Mouse (Mus musculus) thymus, postnatal 14 days (tissue): ENCODE measurements at regions not wholly inside any gene's neighbourhood (a gene's known extent, or its start where the extent isn't known, plus 50 kb on each side); places are given as distances from the start of the nearest gene placed in this dataset.
A peak's percentile ranks its signal among the peaks of the same experiment; 100 is the strongest.

Experiments
- DNase-seq: peaks from one replicate; pipeline ENCODE4 v3.0.0; 2021

DNA sequence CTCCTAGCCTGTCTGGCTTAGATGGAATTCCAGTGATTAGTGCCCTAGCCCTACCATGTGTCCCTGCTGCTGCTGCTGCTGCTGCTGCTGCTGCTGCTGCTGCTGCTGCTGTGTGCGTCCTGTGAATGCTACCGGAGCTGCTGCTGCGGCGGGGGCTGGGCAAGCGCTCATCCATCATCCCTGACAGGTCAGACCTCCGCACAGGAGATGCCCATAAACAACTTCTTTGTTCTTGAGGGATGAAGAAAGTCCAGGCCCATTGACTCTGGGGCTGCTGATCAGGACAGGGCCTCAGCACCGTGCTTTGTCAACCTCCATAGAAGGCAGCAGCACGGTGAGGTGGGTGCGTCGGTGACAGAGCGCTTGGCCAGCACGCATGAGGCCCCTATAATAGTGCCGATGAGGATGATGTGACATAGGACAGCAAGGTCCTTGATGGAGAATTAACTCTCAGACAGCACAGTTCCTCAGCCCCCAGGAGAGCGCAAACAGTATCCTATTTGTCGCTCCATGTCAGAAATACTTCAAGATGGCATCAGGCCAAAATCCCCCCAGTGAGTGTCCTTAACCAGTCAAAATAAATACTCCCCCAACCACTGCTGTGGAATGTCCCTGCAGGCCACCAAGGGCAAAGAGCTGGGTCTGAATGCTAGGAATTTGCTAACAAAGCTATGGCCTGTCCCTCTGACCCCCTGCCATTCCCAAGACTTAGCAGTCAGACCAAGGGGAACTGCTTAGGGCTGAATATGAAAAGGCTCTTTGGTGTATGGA is 95.1 kb upstream of the Errfi1 start:
- DNase-seq: no peak

DNA sequence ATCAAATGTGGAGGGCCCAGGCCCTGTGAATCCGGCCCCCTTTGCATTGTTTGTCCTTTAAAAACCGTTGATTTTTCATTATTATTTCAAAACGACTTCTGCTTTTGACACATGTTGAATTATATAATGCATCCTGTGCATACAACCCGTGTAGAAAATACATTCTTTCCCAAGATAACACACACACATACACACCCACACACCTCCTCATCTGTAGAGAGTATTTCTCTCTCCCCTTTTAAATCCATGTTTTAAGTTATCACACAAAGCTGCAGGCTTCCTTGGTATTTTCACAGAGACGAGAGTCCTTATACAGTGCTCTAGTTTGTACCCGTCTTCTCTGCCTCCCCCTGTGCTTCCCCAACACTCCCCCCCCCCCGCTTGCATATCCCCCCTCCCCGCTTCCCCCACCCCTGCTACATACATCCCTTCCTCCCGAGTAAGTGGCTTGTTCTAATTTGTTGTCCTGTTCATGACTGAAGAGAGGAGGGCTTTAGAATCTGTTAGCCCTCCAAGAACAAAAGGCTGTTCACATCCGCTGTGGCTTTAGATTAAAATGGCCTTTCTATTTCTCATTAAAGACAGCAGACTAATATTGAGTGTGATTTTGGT is 95.8 kb upstream of the Errfi1 start:
- DNase-seq: no peak

DNA sequence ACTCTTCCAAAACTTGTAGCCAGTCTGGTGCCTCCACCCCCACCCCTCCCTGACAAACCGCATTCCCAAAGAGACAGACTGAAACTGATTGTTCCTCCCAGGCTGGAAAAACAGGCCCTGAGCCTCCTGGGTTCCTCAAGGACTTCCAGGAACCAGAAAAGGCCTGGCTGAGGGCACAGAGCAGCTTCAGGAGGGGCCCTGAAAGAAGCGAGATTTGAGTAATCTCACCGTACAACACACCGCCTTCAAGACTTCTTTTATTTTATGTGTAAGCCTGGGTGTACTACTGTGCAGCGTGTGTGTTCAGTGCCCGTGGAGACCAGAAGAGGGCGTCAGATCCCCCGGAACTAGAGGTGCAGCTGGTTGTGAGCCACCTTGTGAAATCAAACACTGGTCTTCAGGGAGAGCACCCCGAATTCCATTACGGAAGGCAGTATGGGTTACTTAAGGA is 96.4 kb upstream of the Errfi1 start:
- DNase-seq: peak; percentile 22

DNA sequence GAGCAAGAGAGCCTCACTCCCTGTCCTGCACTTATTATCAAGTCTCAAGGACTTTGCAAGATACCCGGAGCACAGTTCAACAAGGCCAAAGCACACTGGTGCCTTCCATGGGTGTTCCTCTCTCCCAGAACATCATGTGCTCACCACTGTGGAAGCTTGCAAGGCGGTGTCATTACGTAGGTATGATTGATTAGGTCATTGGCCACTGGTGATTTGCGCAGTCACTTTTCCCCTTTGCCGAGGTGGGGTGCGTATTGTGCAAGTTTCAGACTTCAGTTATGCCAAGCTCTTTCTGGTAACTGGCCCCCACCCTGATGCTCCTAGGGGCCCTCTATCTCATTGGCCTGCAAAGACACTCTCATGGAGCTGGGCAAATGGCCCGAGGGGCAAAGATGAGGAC is 98.3 kb upstream of the Errfi1 start:
- DNase-seq: no peak

GRCm38 (mm10) chr4:150752151-150752550 is 100.2 kb upstream of the Slc45a1 start:
- no peak for DNase-seq

DNA sequence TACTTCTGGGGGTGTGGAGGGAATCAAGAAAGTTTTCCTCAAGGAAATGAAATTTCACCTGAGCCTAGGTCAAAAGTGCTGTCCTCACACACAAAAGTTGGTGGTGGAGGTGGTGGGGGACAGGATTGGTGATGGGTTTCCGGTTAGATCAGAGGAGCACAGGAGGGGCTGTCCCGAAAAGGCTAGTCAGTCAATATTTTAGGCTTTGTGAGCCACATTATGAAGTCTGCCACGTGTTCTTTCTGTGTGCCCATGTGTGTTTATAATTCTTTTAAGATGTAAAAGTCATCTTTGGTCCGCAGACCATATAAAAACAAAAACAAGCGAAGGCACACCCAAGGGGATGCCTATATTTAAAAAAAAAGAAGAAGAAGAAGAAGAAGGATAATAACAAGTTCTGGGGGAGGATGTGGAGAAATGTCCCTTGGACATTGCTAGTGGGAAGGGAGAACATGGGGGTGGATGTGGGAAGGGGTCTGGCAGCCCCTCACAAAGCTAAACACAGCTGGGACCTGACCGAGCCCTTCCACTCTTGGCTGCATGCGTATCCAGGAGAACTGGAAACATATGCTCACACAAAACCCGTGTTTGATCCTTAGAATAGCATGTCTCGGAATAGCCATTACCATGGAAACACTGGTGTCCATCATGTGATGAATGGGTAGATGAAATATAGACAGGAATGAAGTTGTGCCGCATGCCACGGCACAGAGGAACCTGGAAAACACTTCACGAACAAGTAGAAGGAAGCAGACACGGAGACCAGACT is 98.7 kb upstream of the Slc45a1 start:
- no peak for DNase-seq

GRCm38 (mm10) chr4:150749066-150749465 is 97.1 kb upstream of the Slc45a1 start:
- no peak for DNase-seq

GRCm38 (mm10) chr4:150748099-150749000 is 96.4 kb upstream of the Slc45a1 start:
- peak; percentile 14 for DNase-seq

DNA sequence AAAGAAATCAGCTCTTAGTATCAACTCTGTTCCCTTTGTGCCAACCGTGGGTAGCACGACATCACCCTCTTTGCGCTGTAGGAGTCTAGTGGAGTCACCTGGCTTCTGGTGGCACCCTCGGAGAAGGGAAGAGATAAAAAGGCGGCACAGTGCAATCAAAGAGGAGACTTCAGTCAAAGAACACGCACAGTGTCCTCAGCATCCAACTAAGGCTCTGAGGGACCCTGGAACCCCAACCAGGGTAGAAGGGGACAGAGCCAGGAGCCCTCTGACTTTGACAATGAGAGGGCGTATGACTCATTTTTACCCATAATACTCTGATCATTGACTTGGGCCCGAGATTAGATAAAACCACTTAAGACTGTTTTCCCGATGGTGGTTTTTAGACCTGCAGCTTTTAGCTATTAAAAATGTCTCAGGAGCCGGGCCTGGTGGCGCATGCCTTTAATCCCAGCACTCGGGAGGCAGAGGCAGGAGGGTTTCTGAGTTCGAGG is 94.5 kb upstream of the Slc45a1 start:
- peak; percentile 49 for DNase-seq

DNA sequence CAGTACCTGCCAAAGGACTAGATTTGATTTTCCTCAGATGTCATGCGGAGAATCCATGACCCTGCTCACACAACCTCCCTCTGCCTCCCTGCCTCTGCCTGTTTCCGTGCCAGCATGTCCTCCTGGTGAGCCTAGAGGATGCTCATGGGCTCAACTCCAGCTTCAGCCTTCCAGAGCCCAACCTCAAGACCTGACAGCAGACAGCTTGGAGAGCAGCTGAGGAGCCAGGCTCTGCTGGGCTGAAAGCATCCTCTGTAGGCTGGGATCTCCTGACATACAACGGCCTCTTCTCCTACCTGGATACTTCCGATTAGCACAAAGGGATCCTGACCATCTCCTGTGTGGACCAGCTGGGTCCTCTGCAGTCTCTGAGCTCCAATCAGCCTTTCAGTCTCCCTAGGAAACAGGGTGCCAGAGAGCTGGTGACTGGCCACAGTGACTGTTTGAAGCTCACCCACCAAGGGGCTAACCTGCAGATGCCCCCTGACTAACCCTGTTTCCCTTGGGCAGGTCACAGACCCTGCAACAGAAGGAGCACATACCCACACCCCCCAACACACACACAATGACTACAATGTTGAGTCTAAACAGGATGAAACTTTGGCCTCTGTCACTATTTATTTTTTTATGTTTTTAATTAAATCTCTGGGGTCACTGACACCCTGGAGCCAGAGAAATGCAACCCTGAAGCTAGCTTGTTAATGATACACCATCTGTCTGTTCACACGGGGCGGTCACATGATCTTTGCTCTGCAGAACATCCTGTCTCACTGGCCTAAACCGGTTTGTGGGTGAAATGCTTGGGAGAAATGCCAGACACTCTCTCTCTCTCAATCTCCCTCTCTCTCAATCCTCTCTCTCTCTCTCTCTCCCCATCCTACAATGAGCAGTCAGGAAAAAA is 93.8 kb upstream of the Slc45a1 start:
- DNase-seq: peak; percentile 70

DNA sequence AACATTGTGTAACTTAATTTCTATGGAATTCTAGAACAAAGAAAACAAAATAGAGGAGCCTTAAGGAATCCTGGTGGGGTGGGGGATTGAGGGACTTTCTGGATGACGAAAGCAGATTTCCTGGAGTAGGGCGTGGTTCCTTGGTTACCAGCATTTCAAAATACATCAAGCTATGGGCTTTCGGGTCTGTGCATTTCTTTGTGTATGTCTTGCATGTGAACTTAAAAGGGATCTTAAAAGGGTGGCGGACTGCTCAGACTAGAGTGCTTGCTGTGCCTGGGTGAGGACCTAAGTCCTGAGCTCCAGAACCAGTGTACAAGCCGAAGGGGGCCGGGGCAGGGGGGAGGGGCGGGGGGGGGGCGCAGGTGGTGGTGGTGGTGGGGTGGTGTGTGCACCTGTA is 91.5 kb upstream of the Slc45a1 start:
- DNase-seq: peak; percentile 9

DNA sequence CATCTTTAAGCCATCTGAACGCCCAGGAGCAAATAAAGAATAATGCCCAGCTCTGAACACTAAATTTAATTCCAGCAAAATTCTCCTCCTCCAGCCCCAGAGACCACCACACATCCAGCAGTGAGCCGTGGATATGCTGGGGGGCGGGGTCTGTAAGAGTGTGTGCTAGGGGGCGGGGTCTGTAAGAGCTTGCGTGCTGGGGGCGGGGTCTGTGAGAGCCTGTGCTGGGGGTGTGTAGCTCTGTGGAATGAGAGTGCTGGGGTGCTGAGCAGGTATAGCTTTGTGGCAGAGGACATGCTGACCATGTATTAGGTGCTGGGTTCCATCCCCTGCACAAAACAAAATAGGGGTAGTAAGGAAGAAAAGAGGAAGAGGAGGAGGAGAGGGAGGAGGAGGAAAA is 91.1 kb upstream of the Slc45a1 start:
- DNase-seq: peak; percentile 79

DNA sequence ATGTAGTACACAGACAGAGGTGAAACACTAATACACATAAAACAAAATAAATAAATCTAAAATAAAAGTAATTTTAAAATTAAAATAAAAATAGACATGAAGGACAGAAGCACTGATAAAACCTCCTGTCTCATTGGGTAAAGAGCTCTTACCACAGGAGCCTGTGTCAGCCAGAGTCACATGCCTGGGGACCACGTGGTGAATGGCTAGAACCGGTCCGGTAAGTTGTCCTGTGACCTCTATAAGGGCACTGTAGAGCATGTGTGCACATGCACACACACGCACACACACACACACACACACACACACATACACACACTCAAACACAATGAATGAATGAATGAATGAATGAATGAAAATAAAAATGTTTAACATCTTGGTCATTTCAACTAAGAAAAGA is 89.8 kb upstream of the Slc45a1 start:
- DNase-seq: no peak

GRCm38 (mm10) chr4:150740167-150740566 is 88.2 kb upstream of the Slc45a1 start:
- DNase-seq: no peak

- no peak for DNase-seq
These were observed 86.8 kb upstream of the Slc45a1 start for GRCm38 (mm10) chr4:150738736-150739135.

DNA sequence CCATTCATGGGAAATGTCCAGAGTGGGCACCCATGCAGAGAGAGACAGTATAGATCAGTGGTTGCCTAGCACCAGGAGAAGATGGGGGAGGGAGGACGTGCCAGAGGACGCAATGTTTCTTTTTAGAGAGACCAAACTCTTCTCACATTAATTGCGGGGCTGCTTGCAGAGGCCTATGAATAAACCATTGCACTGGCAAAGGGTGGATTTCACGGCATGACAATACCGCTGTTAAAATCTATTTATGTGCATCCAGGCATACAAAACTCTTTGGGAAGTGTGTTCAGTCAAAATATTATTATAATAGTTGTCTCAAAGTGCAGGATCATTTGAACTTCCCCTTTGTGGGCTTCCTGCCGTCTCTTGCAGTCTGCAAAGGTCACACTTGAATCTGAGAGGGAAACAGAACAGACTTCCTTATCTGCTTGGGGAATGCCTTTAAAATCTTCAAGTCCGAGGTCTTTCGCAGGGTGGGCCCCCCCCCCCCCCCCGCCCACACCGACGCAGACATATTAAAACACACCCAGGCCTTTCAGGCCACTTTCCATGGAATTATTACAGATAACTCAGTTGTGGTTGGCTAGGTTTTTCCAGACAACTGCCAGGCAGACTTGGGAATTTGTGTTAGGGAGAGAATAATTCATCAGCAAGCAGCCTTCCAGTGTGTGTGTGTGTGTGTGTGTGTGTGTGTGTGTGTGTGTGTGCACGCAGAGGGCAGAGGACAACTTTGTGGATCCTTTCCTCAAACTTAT is 78.3 kb upstream of the Slc45a1 start:
- no peak for DNase-seq

DNA sequence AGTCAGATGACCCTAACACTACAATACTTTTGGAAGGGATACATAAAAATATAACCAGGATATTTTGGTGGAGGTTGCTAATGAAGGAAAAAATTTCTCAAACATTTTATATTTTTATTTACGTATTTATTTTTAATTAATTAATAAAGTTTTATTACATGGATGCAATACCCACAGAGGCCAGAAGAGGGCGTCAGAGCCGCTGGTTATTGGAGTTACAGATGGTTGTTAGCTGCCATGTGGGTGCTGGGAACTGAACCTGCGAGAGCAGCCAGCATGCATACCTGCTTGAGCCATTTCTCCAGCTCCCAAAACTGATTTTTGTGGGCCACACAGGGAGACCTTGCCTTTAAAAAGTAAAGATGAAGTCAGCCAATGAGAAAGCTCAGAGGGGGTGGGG is 74.6 kb upstream of the Slc45a1 start:
- no peak for DNase-seq

DNA sequence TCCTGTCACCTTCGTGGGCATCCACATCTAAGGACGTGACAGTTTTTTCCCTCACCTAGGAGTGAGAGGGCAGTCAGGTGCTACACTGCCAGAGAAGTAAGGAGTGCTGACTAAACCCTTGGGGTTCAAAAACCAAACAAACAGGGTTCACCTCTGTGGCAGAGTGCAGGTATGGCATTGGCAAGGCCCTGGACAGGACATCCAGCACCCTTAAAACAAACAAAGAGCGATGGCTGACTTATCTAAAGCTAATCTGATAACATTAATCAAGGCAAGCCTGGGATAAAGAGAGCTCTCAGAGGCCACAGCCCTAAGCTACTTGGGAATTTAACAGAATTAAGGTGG is 74.1 kb upstream of the Slc45a1 start:
- no peak for DNase-seq

GRCm38 (mm10) chr4:150725443-150726135 is 73.6 kb upstream of the Slc45a1 start:
- DNase-seq: no peak

- no peak for DNase-seq
These were observed 72.8 kb upstream of the Slc45a1 start for GRCm38 (mm10) chr4:150724823-150725222.
